Mouse (Mus musculus) kidney, postnatal 4 days (tissue): ENCODE data around the gene Gm28048.

Source experiments
- DNase-seq, 2 experiments: peaks; one replicate each; pipeline ENCODE4 v3.0.0; 2021; ENCODE audit warnings: mixed read lengths in 2 of 2

Gm28048 gene

DNA sequence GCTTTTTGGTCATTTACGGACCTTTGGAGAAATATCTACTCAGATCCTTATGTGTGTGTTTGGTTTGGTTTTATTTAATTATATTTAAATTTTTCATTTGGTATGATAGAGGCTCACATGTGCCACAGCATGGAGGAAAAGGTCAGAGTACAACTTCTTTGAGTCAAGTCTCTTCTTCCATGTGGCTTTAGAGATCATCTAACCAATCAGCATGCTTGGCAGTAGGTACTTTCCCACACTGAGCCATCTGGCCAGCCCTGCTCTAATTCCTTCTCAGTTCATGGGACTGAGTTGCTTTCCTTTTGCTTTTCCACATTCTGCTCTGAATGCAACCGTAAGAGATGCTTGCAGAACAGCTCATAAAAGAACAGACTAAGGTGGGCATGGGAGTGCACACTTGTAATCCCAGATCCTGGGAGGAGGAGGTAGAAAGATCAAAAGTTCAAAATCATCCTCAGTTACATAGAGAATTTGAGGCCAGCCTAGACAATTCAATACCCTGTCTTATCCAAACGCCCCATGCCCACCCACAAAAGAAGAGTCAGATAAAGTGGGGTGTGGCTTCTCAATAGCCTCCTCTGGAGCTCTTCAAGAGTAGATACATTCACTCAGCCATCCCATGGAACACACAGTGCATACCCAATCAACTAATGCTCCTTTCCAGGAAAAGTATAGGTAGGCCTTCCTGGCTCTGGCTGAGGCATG is 188.6 kb downstream of the Gm28048 start:
- DNase-seq: no peak

DNA sequence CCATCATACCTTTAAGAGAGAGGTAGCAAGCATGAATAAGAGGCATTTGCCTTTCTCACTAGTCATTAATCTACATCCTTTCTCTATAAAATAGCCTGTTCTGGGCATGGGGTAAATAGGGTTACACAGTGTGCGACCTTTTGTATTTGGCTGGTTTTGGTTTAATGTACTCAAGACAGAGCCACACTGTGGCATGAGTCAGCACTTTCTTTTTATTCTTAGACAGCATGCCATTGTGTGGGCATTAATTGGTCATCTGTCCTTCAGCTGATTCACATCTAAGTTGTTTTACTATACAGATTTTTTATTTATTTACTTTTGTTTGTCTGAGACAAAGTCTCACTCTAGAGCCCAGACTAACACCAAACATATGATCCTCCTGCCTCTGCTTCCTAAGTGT is 189.7 kb downstream of the Gm28048 start:
- no peak for DNase-seq

DNA sequence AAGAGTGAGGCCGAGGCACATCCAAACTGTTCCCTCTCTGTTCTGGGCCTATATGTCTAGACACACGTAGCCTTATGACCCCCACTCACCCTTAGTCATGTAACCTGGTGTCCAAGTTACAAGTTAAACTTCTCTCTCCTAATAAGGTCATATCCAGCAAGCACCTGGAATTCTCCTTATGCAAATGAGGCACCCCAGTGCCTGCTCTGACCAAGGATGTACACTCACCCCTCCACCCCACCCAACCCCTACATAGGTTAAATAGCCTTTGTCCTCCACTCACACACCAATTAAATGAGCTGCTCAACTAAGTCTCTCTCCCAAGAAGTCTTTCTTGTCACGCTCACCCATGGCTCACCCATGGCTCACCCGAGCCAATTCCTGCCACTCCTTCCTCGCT is 190.2 kb downstream of the Gm28048 start:
- DNase-seq: no peak

DNA sequence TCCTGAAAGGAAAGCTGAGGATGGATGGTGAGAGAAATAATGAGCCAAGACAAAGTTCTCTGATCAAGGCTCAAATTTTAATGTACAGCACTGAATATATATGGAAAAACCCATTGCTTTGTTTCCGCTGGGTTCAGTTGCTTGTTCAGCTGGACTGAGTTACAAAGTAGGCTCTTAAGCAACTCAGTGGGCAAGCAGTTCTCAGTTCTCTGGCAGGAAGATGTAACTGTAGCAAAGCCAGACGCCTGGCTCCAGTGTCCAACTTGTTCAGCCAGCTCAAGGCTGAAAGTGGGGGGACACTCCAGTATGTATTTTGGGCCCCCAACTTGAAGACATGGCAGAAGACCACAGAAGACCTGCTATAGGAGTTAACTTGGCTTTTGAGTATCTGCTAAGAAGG is 194.1 kb downstream of the Gm28048 start:
- no peak for DNase-seq
